ENCODE assay signal across 9 mouse cellular contexts in the genomic region with DNA sequence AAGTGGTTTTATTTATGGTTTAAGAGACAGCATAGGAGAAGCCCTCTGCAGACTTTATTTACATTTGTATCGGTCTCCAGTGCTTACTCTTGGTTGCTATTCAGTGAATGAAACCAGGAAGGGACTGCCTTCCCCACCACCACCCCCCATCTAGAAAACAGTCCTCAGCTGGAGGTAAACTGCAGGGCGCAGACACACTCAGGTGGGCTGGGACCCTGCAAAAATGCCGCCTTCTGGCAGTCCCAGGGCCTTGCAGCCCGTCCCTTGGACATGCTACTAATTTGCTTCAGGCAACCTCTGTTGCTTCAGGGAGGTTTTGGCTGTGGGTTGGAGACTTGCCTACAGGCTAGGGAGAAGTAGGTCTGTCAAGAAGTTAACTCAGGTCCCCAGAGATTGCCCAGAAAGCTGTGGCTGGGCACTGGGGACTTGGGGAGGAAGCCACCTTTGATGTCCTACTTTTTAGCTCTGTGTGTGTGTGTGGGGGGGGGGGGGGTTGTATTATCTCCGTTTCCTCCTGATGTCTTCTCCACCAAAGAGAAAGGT. TPM values are rescaled to one million over a fixed set of nuclear protein-coding genes. Genes with fewer than 3 reads are reported as not detected.
A peak's percentile ranks its signal among the peaks of the same experiment; 100 is the strongest.
DNase-seq lines count a peak whose midpoint lies in the region; ATAC-seq and TF ChIP-seq lines count a peak whose summit lies in the region.
"Had no signal": no experiment of that assay in that cellular context is flagged by ENCODE, and none has a peak within 500 bp of the region (broad histone marks: within the 10 kb centered on the region; RNA-seq: fewer than 3 reads in every experiment).

No protein-coding gene starts in this region.

- no peak for TF ChIP-seq POLR2A in lung, adult 2 months (IDR thresholded peaks at IDR 0.05; ENCODE audit: borderline replicate concordance, extremely low read depth, low read depth, low read length)

- 53% methylated on average over 5 of the region's 5 CpGs for WGBS in lung, adult 2 months
- WGBS in embryonic facial prominence, embryonic 12.5 days = 17% methylated on average over 5 of the region's 5 CpGs
- WGBS in intestine, embryonic 14.5 days = 38% methylated on average over 5 of the region's 5 CpGs
- WGBS in neural tube, embryonic 14.5 days = 30% methylated on average over 5 of the region's 5 CpGs

- peak overlapping the region; percentile 35 for H3K4me2 ChIP-seq in embryonic facial prominence, embryonic 12.5 days (replicated peaks)
- no peak overlapping the region; the same call in 1 of the 2 replicates for H3K4me2 ChIP-seq in intestine, embryonic 14.5 days (ENCODE audit: low read length)
- H3K4me2 ChIP-seq in neural tube, embryonic 14.5 days (ENCODE audit: low read depth, low read length) = no peak overlapping the region

- DNase-seq in lung, adult 2 months = peak; percentile 8
- no peak for DNase-seq in lung, postnatal 36 days
- no peak for DNase-seq in intestine, embryonic 14.5 days (ENCODE audit: low spot score)
- no peak for DNase-seq in c-Kit-positive CD71-positive TER-119-positive erythroid progenitor cells, embryonic 14.5 days (ENCODE audit: low spot score)
- no peak for DNase-seq in gastrocnemius, postnatal 4 days (ENCODE audit: low spot score in 2 of 2)

- no peaks in the 10 kb centered on the region for H3K27me3 ChIP-seq in embryonic facial prominence, embryonic 12.5 days
- H3K27me3 ChIP-seq in intestine, embryonic 14.5 days (replicated peaks; ENCODE audit: control insufficient read depth, insufficient read depth, low read length) = no peaks in the 10 kb centered on the region
- H3K27me3 ChIP-seq in neural tube, embryonic 14.5 days (ENCODE audit: control insufficient read depth, insufficient read depth, low read length) = no peaks in the 10 kb centered on the region

- no peak overlapping the region for H3K9ac ChIP-seq in embryonic facial prominence, embryonic 12.5 days
- no peak overlapping the region for H3K9ac ChIP-seq in intestine, embryonic 14.5 days (ENCODE audit: low read length)
- no peak overlapping the region for H3K9ac ChIP-seq in neural tube, embryonic 14.5 days (replicated peaks; ENCODE audit: low read depth, low read length)

- no peaks in the 10 kb centered on the region for H3K9me3 ChIP-seq in embryonic facial prominence, embryonic 12.5 days
- no peaks in the 10 kb centered on the region for H3K9me3 ChIP-seq in intestine, embryonic 14.5 days (ENCODE audit: control insufficient read depth, low read length)
- no peaks in the 10 kb centered on the region for H3K9me3 ChIP-seq in neural tube, embryonic 14.5 days (ENCODE audit: control insufficient read depth, low read length)

- H3K36me3 ChIP-seq in embryonic facial prominence, embryonic 12.5 days = peaks cover 16% of the 10 kb centered on the region
- H3K36me3 ChIP-seq in intestine, embryonic 14.5 days (ENCODE audit: control insufficient read depth, insufficient read depth, low read length) = peaks cover 13% of the 10 kb centered on the region; the same call in 1 of the 2 replicates
- no peaks in the 10 kb centered on the region for H3K36me3 ChIP-seq in neural tube, embryonic 14.5 days (ENCODE audit: control insufficient read depth, insufficient read depth, low read length)

- no peak for ATAC-seq in embryonic facial prominence, embryonic 12.5 days (ENCODE audit: insufficient number of reproducible peaks, insufficient read depth, low FRiP score, low TSS enrichment)
- ATAC-seq in intestine, embryonic 14.5 days (replicated peaks; ENCODE audit: low FRiP score, low TSS enrichment, low read depth) = no peak
- no peak for ATAC-seq in neural tube, embryonic 14.5 days (ENCODE audit: low read depth)
- ATAC-seq in megakaryocyte, adult 5-6 weeks (ENCODE audit: poor library complexity, severe bottlenecking) = no peak

- no peak overlapping the region for H3K4me3 ChIP-seq in lung, adult 2 months (replicated peaks; ENCODE audit: extremely low read depth, low read depth, low read length)
- no peak overlapping the region for H3K4me3 ChIP-seq in embryonic facial prominence, embryonic 12.5 days
- no peak overlapping the region for H3K4me3 ChIP-seq in intestine, embryonic 14.5 days (ENCODE audit: low read depth, low read length)
- H3K4me3 ChIP-seq in neural tube, embryonic 14.5 days (ENCODE audit: low read depth, low read length) = no peak overlapping the region

- H3K27ac ChIP-seq in embryonic facial prominence, embryonic 12.5 days = peak overlapping the region; percentile 95
- H3K27ac ChIP-seq in intestine, embryonic 14.5 days (ENCODE audit: low read depth) = peak overlapping the region; percentile 88
- H3K27ac ChIP-seq in neural tube, embryonic 14.5 days (ENCODE audit: low read depth, low read length) = peak overlapping the region; percentile 57; the same call in 1 of the 2 replicates

- H3K4me1 ChIP-seq in lung, adult 2 months (ENCODE audit: control insufficient read depth, insufficient read depth, low read length) = peaks cover 36% of the 10 kb centered on the region
- H3K4me1 ChIP-seq in embryonic facial prominence, embryonic 12.5 days = peaks cover 77% of the 10 kb centered on the region
- H3K4me1 ChIP-seq in intestine, embryonic 14.5 days (replicated peaks; ENCODE audit: control insufficient read depth, insufficient read depth, low read length) = peaks cover 70% of the 10 kb centered on the region
- H3K4me1 ChIP-seq in neural tube, embryonic 14.5 days (ENCODE audit: control insufficient read depth, insufficient read depth, low read length) = peaks cover 49% of the 10 kb centered on the region

- no peak for TF ChIP-seq CTCF in lung, adult 2 months (IDR thresholded peaks at IDR 0.05; ENCODE audit: insufficient read depth, low read length)

RNA-seq across cellular contexts. Expression of a gene that starts 2.9 kb away (rescaled TPM):
- 59.0 and 62.2 TPM in 2 replicates for polyA plus RNA-seq in lung, adult 2 months (2012; rRNA removed)
- polyA plus RNA-seq in embryonic facial prominence, embryonic 12.5 days (2016; fragmentation: Nextera tagmentation; extraction: Ambion mirVana) = 48.8 and 49.2 TPM in 2 replicates
- 42.4 and 43.6 TPM in 2 replicates for polyA plus RNA-seq in intestine, embryonic 14.5 days (2014; fragmentation: Nextera tagmentation; extraction: Ambion mirVana)
- 22.1 and 22.3 TPM in 2 replicates for polyA plus RNA-seq in neural tube, embryonic 14.5 days (2014; fragmentation: Nextera tagmentation; extraction: Ambion mirVana)
- 124 and 125 TPM in 2 replicates for total RNA-seq in megakaryocyte, adult 5-6 weeks (2015)
- total RNA-seq in megakaryocyte, adult 5-6 weeks (2017) = 38.8 and 43.3 TPM in 2 replicates
- 10 to 100 TPM; 44.6 to 45.9 TPM for total RNA-seq in gastrocnemius, postnatal 4 days (2021)

RNA-seq across cellular contexts. Expression of a gene that starts 17.1 kb away (rescaled TPM):
- polyA plus RNA-seq in lung, adult 2 months (2012; rRNA removed) = 0.16 and 0.25 TPM in 2 replicates
- polyA plus RNA-seq in embryonic facial prominence, embryonic 12.5 days (2016; fragmentation: Nextera tagmentation; extraction: Ambion mirVana) = 33.1 and 34.7 TPM in 2 replicates
- polyA plus RNA-seq in intestine, embryonic 14.5 days (2014; fragmentation: Nextera tagmentation; extraction: Ambion mirVana) = 32.5 and 32.9 TPM in 2 replicates
- polyA plus RNA-seq in neural tube, embryonic 14.5 days (2014; fragmentation: Nextera tagmentation; extraction: Ambion mirVana) = 2.1 and 2.8 TPM in 2 replicates
- 26.4 and 31.3 TPM in 2 replicates for total RNA-seq in megakaryocyte, adult 5-6 weeks (2015)
- 26.5 and 27.5 TPM in 2 replicates for total RNA-seq in megakaryocyte, adult 5-6 weeks (2017)
- 1 to 10 TPM; 6.8 to 7.5 TPM for total RNA-seq in gastrocnemius, postnatal 4 days (2021)

RNA-seq across cellular contexts. Expression of a gene that starts 58.1 kb away (rescaled TPM):
- polyA plus RNA-seq in lung, adult 2 months (2012; rRNA removed) = 0.29 and 0.40 TPM in 2 replicates
- 0.73 and 1.4 TPM in 2 replicates for polyA plus RNA-seq in embryonic facial prominence, embryonic 12.5 days (2016; fragmentation: Nextera tagmentation; extraction: Ambion mirVana)
- 0.22 TPM in 1 of 2 replicates, not detected in the other for polyA plus RNA-seq in intestine, embryonic 14.5 days (2014; fragmentation: Nextera tagmentation; extraction: Ambion mirVana)
- 0.89 and 2.2 TPM in 2 replicates for polyA plus RNA-seq in neural tube, embryonic 14.5 days (2014; fragmentation: Nextera tagmentation; extraction: Ambion mirVana)
- total RNA-seq in megakaryocyte, adult 5-6 weeks (2015) = not detected in 2 replicates
- total RNA-seq in megakaryocyte, adult 5-6 weeks (2017) = not detected in 2 replicates
- under 1 TPM in 1 of 2 experiments, not detected in 1; 0.69 TPM for total RNA-seq in gastrocnemius, postnatal 4 days (2021)
- total RNA-seq: hematopoietic stem cell, adult 5-6 weeks had no signal
